ENCODE assay signal across 13 mouse cellular contexts in the genomic region with DNA sequence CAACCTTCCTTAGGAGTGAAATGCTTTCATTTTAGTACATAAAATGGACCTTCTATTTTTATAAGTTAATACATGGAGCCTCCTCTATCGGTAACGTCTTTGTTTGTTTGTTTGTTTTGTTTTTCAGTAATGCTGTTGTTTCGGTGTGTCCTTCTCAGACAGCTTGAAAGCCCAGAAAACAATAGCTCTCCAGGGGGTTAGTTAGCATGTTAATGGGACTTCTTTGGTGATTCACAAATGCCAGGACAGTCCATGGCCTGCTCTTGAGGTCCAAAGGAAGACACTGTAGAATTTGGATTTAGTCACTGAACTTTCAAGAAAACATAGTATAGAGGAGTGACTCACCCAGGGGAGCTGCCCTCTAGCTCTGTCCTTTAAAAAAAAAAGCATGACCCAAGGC. TPM values are rescaled to one million over a fixed set of nuclear protein-coding genes. Genes with fewer than 3 reads are reported as not detected.
DNase-seq lines count a peak whose midpoint lies in the region; ATAC-seq lines count a peak whose summit lies in the region.
"Had no signal": no experiment of that assay in that cellular context is flagged by ENCODE, and none has a peak within 500 bp of the region (broad histone marks: within the 10 kb centered on the region; RNA-seq: fewer than 3 reads in every experiment).

No protein-coding gene starts in this region.

- peaks cover 11% of the 10 kb centered on the region for H3K4me1 ChIP-seq in heart, embryonic 10.5 days
- peaks cover 12% of the 10 kb centered on the region for H3K4me1 ChIP-seq in liver, embryonic 15.5 days (replicated peaks)
- H3K4me1 ChIP-seq in embryonic facial prominence, embryonic 13.5 days, result peaks cover 30% of the 10 kb centered on the region
- peaks cover 29% of the 10 kb centered on the region for H3K4me1 ChIP-seq in neural tube, embryonic 13.5 days (replicated peaks)

- no peaks in the 10 kb centered on the region for H3K36me3 ChIP-seq in heart, embryonic 10.5 days
- no peaks in the 10 kb centered on the region for H3K36me3 ChIP-seq in liver, embryonic 15.5 days (replicated peaks)
- no peaks in the 10 kb centered on the region for H3K36me3 ChIP-seq in embryonic facial prominence, embryonic 13.5 days
- H3K36me3 ChIP-seq in neural tube, embryonic 13.5 days, result no peaks in the 10 kb centered on the region
- H3K36me3 ChIP-seq: lung, embryonic 15.5 days had no signal

- H3K9me3 ChIP-seq in heart, embryonic 10.5 days, result no peaks in the 10 kb centered on the region
- no peaks in the 10 kb centered on the region for H3K9me3 ChIP-seq in liver, embryonic 15.5 days (replicated peaks)
- H3K9me3 ChIP-seq in embryonic facial prominence, embryonic 13.5 days, result no peaks in the 10 kb centered on the region
- H3K9me3 ChIP-seq in neural tube, embryonic 13.5 days, result no peaks in the 10 kb centered on the region
- H3K9me3 ChIP-seq: lung, embryonic 15.5 days; megakaryocyte, embryonic 14.5 days had no signal

- H3K4me2 ChIP-seq in liver, embryonic 15.5 days, result 0 out of 2 replicates have a peak overlapping the region, but pooled peaks have one; percentile 81
- H3K4me2 ChIP-seq in embryonic facial prominence, embryonic 13.5 days, result peak overlapping the region; percentile 82; the same call in 1 of the 2 replicates
- peak overlapping the region; percentile 84; the same call in 1 of the 2 replicates for H3K4me2 ChIP-seq in neural tube, embryonic 13.5 days

- H3K27ac ChIP-seq in heart, embryonic 10.5 days, result no peak overlapping the region
- H3K27ac ChIP-seq in liver, embryonic 15.5 days (replicated peaks), result no peak overlapping the region
- peak overlapping the region; percentile 72; the same call in 1 of the 2 replicates for H3K27ac ChIP-seq in embryonic facial prominence, embryonic 13.5 days
- no peak overlapping the region for H3K27ac ChIP-seq in neural tube, embryonic 13.5 days (replicated peaks)

- WGBS in heart, embryonic 10.5 days, result 83% methylated on average over 3 of the region's 3 CpGs
- 81% methylated on average over 3 of the region's 3 CpGs for WGBS in liver, embryonic 15.5 days (ENCODE audit: insufficient replicate concordance)
- WGBS in embryonic facial prominence, embryonic 13.5 days, result 89% methylated on average over 3 of the region's 3 CpGs
- 64% methylated on average over 3 of the region's 3 CpGs for WGBS in neural tube, embryonic 13.5 days

- intact Hi-C loops in heart, postnatal 14 days (cut with DNase I), result no loop called here

- DNase-seq in heart, embryonic 10.5 days (ENCODE audit: low spot score), result no peak
- no peak for DNase-seq in heart, postnatal 14 days
- no peak for DNase-seq in liver
- DNase-seq: heart, postnatal 10 days; kidney, adult 9 months had no signal

- no peak for ATAC-seq in liver, embryonic 15.5 days (ENCODE audit: insufficient read depth)
- ATAC-seq in embryonic facial prominence, embryonic 13.5 days (ENCODE audit: insufficient number of reproducible peaks, insufficient read depth, low FRiP score, low TSS enrichment, low read depth), result no peak
- no peak for ATAC-seq in neural tube, embryonic 13.5 days (ENCODE audit: low read depth)
- no peak for ATAC-seq in megakaryocyte, adult 5-6 weeks (ENCODE audit: poor library complexity, severe bottlenecking)
- no peak for ATAC-seq in frontal cortex, adult (ENCODE audit: low TSS enrichment)

- H3K9ac ChIP-seq in liver, embryonic 15.5 days, result no peak overlapping the region
- no peak overlapping the region for H3K9ac ChIP-seq in embryonic facial prominence, embryonic 13.5 days
- no peak overlapping the region for H3K9ac ChIP-seq in neural tube, embryonic 13.5 days

- H3K27me3 ChIP-seq in heart, embryonic 10.5 days (ENCODE audit: insufficient read depth, poor library complexity, severe bottlenecking), result peaks cover 22% of the 10 kb centered on the region
- peaks cover 44% of the 10 kb centered on the region for H3K27me3 ChIP-seq in liver, embryonic 15.5 days
- no peaks in the 10 kb centered on the region for H3K27me3 ChIP-seq in embryonic facial prominence, embryonic 13.5 days
- no peaks in the 10 kb centered on the region for H3K27me3 ChIP-seq in neural tube, embryonic 13.5 days

- peak overlapping the region; percentile 72; the same call in 1 of the 2 replicates for H3K4me3 ChIP-seq in heart, embryonic 10.5 days
- no peak overlapping the region for H3K4me3 ChIP-seq in liver, embryonic 15.5 days (replicated peaks)
- no peak overlapping the region for H3K4me3 ChIP-seq in embryonic facial prominence, embryonic 13.5 days
- H3K4me3 ChIP-seq in neural tube, embryonic 13.5 days, result no peak overlapping the region

RNA-seq across cellular contexts. Expression of a gene that starts 0.8 kb away (rescaled TPM):
- polyA plus RNA-seq in heart, embryonic 10.5 days (2016; fragmentation: Nextera tagmentation; extraction: Ambion mirVana), result 1.4 and 1.5 TPM in 2 replicates
- under 1 TPM; 0.10 to 0.22 TPM for total RNA-seq in heart, postnatal 14 days (2021)
- polyA plus RNA-seq in liver, embryonic 15.5 days (2015; fragmentation: Nextera tagmentation; extraction: Ambion mirVana), result 0.07 TPM in 1 of 2 replicates, not detected in the other
- polyA plus RNA-seq in embryonic facial prominence, embryonic 13.5 days (2015; fragmentation: Nextera tagmentation; extraction: Ambion mirVana), result 10.7 and 13.4 TPM in 2 replicates
- polyA plus RNA-seq in neural tube, embryonic 13.5 days (2015; fragmentation: Nextera tagmentation; extraction: Ambion mirVana), result 19.9 and 27.3 TPM in 2 replicates
- not detected in 2 replicates for total RNA-seq in megakaryocyte, adult 5-6 weeks (2015)
- not detected in 2 replicates for total RNA-seq in megakaryocyte, adult 5-6 weeks (2017)
- total RNA-seq: neutrophil, adult 5-6 weeks had no signal

RNA-seq across cellular contexts. Expression of a gene that starts 54.7 kb away (rescaled TPM):
- polyA plus RNA-seq in heart, embryonic 10.5 days (2016; fragmentation: Nextera tagmentation; extraction: Ambion mirVana), result 13.6 and 15.2 TPM in 2 replicates
- 10 to 100 TPM; 45.7 to 47.5 TPM for total RNA-seq in heart, postnatal 14 days (2021)
- 5.7 and 5.9 TPM in 2 replicates for polyA plus RNA-seq in liver, embryonic 15.5 days (2015; fragmentation: Nextera tagmentation; extraction: Ambion mirVana)
- 13.8 and 16.0 TPM in 2 replicates for polyA plus RNA-seq in embryonic facial prominence, embryonic 13.5 days (2015; fragmentation: Nextera tagmentation; extraction: Ambion mirVana)
- 8.2 and 9.1 TPM in 2 replicates for polyA plus RNA-seq in neural tube, embryonic 13.5 days (2015; fragmentation: Nextera tagmentation; extraction: Ambion mirVana)
- total RNA-seq in megakaryocyte, adult 5-6 weeks (2015), result 28.5 and 35.3 TPM in 2 replicates
- total RNA-seq in megakaryocyte, adult 5-6 weeks (2017), result 21.3 and 25.6 TPM in 2 replicates
